Mouse (Mus musculus): ENCODE data around the gene Fam107b.

DNA sequence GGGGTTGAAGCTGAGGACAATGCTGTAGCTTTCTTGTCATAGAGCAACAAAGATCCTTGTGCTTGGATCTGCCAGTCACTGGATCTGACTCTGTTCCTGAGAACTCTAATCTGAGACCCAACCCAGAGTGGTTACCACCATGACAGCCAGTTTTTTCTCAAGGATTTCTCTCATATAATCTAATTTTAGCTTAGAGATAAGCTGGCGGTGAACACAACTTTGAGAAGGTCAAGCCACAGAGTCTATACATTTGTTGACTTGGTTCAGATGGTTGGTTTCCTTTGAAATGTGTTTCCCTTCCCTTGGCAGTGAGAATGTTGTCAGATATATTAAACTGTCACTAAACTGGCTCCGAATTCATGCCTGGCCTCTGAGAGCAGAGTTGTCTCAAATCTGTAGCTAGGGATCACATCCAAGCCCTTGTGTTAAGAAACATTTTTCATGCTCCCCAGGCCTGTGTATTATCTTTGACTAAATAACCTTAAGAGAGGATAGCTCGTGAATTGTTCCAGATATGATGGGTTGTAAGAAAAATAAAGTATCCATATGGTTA, 15.0 kb downstream of the Fam107b start:
- TF ChIP-seq CTCF (IDR thresholded peaks at IDR 0.05; ENCODE audit: low read depth, low read length) = no peak
- no peak for TF ChIP-seq GATA2 (IDR thresholded peaks at IDR 0.05; ENCODE audit: borderline replicate concordance, low read depth, low read length)
- TF ChIP-seq GATA1 (IDR thresholded peaks at IDR 0.05; ENCODE audit: borderline replicate concordance, low read length) = no peak
